Mouse (Mus musculus): ENCODE measurements around the gene Gli3. TPM values are rescaled to one million over a fixed set of nuclear protein-coding genes. Genes with fewer than 3 reads are reported as not detected.

Gli3 gene
- polyA plus RNA-seq, 1 experiment from 2014 or later: 13.6 TPM

- Histone ChIP-seq H3K27ac (ENCODE audit: low read length) (no peak overlapping the region), H3K36me3 (ENCODE audit: control insufficient read depth, insufficient read depth, low read length) (no peaks in the 10 kb centered on the region), H3K4me1 (replicated peaks; ENCODE audit: control insufficient read depth, insufficient read depth, low read length) (peaks cover 15% of the 10 kb centered on the region), H3K4me3 (ENCODE audit: low read length) (peak overlapping the region; percentile 95), H3K27me3 (ENCODE audit: control insufficient read depth, insufficient read depth, low read depth, low read length) (no peaks in the 10 kb centered on the region), H3K9me3 (ENCODE audit: control insufficient read depth, low read length) (no peaks in the 10 kb centered on the region), H3K9ac (ENCODE audit: low read length) (peak overlapping the region; percentile 95), H3K4me2 (ENCODE audit: low read depth, low read length) (peak overlapping the region; percentile 58)
- WGBS: 15% methylated on average over 7 of the region's 7 CpGs
- no peak for ATAC-seq (ENCODE audit: low read depth)
These were observed 1.1 kb upstream of the Gli3 start for GRCm38 (mm10) chr13:15461926-15462325.

GRCm38 (mm10) chr13:15463492-15464080 lies 551 bp downstream of the Gli3 start:
- peak overlapping the region; percentile 95 for H3K4me3 ChIP-seq (ENCODE audit: low read length)
- ATAC-seq (ENCODE audit: low read depth): peak; percentile 84
- no peaks in the 10 kb centered on the region for H3K36me3 ChIP-seq (ENCODE audit: control insufficient read depth, insufficient read depth, low read length)
- 0% methylated on average over 54 of the region's 70 CpGs for WGBS
- no peaks in the 10 kb centered on the region for H3K9me3 ChIP-seq (ENCODE audit: control insufficient read depth, low read length)
- H3K27me3 ChIP-seq (ENCODE audit: control insufficient read depth, insufficient read depth, low read depth, low read length): no peaks in the 10 kb centered on the region
- H3K9ac ChIP-seq (ENCODE audit: low read length): peak overlapping the region; percentile 95
- peaks cover 22% of the 10 kb centered on the region for H3K4me1 ChIP-seq (replicated peaks; ENCODE audit: control insufficient read depth, insufficient read depth, low read length)
- H3K4me2 ChIP-seq (ENCODE audit: low read depth, low read length): peak overlapping the region; percentile 58
- H3K27ac ChIP-seq (ENCODE audit: low read length): peak overlapping the region; percentile 98

GRCm38 (mm10) chr13:15464081-15464526 lies 1.1 kb downstream of the Gli3 start:
- H3K27ac ChIP-seq (ENCODE audit: low read length): peak overlapping the region; percentile 98
- H3K9ac ChIP-seq (ENCODE audit: low read length): peak overlapping the region; percentile 95
- no peaks in the 10 kb centered on the region for H3K27me3 ChIP-seq (ENCODE audit: control insufficient read depth, insufficient read depth, low read depth, low read length)
- peaks cover 22% of the 10 kb centered on the region for H3K4me1 ChIP-seq (replicated peaks; ENCODE audit: control insufficient read depth, insufficient read depth, low read length)
- peak overlapping the region; percentile 95 for H3K4me3 ChIP-seq (ENCODE audit: low read length)
- WGBS: 0% methylated on average over 35 of the region's 51 CpGs
- no peaks in the 10 kb centered on the region for H3K36me3 ChIP-seq (ENCODE audit: control insufficient read depth, insufficient read depth, low read length)
- H3K9me3 ChIP-seq (ENCODE audit: control insufficient read depth, low read length): no peaks in the 10 kb centered on the region
- peak overlapping the region; percentile 58 for H3K4me2 ChIP-seq (ENCODE audit: low read depth, low read length)
- ATAC-seq (ENCODE audit: low read depth): peak; percentile 21

GRCm38 (mm10) chr13:15464741-15465250 lies 1.8 kb downstream of the Gli3 start:
- Histone ChIP-seq H3K36me3 (ENCODE audit: control insufficient read depth, insufficient read depth, low read length) (no peaks in the 10 kb centered on the region), H3K27me3 (ENCODE audit: control insufficient read depth, insufficient read depth, low read depth, low read length) (no peaks in the 10 kb centered on the region), H3K27ac (ENCODE audit: low read length) (peak overlapping the region; percentile 98), H3K4me1 (replicated peaks; ENCODE audit: control insufficient read depth, insufficient read depth, low read length) (peaks cover 24% of the 10 kb centered on the region), H3K9ac (ENCODE audit: low read length) (peak overlapping the region; percentile 95), H3K4me2 (ENCODE audit: low read depth, low read length) (peak overlapping the region; percentile 58), H3K9me3 (ENCODE audit: control insufficient read depth, low read length) (no peaks in the 10 kb centered on the region), H3K4me3 (ENCODE audit: low read length) (peak overlapping the region; percentile 95)
- WGBS: under 1% methylated on average over 11 of the region's 11 CpGs
- peak; percentile 20 for ATAC-seq (ENCODE audit: low read depth)

DNA sequence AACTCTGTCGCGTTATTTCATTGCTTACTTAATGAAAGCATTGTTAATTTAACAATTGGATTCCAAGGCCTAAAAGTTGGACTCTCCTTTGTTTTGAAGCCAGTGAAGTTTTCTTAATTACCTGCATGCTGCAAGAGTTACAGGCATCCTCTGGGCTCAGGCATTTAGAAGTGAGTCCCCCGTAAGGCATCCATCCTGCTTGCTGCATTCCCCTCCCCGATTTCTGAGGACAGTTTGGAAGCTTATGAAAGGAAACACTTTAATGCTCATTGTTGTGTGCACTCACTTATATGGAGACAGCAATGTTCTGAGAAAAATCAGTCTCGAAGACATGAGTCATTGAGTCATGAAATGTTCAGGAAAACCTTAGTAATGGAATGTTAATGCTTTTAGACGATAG lies 3.5 kb downstream of the Gli3 start:
- peaks cover 27% of the 10 kb centered on the region for H3K4me1 ChIP-seq (replicated peaks; ENCODE audit: control insufficient read depth, insufficient read depth, low read length)

DNA sequence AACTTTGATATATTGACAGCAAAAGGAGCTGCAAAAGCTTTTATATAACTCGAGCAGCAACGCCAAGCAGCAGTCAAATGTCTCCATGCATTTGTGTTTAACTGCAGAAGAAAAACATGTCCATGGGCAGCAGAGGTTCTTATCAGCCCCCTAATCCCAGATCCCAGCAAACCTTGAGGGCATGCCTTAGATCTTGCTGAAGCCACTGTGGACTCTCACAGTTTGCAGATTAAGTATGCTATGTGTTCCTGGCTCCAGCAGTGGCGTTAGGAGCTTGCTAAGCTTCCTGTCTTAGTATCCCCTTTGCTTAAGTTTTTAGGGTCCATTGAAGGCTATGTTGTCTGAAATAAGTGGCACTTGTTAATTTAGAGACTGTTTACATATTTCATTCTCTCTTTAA lies 4.4 kb downstream of the Gli3 start:
- H3K27ac ChIP-seq (ENCODE audit: low read length): no peak overlapping the region
- H3K4me2 ChIP-seq (ENCODE audit: low read depth, low read length): no peak overlapping the region; the same call in 1 of the 2 replicates
- WGBS: 31% methylated on average over 3 of the region's 3 CpGs
- H3K27me3 ChIP-seq (ENCODE audit: control insufficient read depth, insufficient read depth, low read depth, low read length): no peaks in the 10 kb centered on the region
- H3K4me1 ChIP-seq (replicated peaks; ENCODE audit: control insufficient read depth, insufficient read depth, low read length): peaks cover 20% of the 10 kb centered on the region
- no peaks in the 10 kb centered on the region for H3K9me3 ChIP-seq (ENCODE audit: control insufficient read depth, low read length)
- no peak for ATAC-seq (ENCODE audit: low read depth)
- no peak overlapping the region for H3K4me3 ChIP-seq (ENCODE audit: low read length)
- no peaks in the 10 kb centered on the region for H3K36me3 ChIP-seq (ENCODE audit: control insufficient read depth, insufficient read depth, low read length)
- no peak overlapping the region for H3K9ac ChIP-seq (ENCODE audit: low read length)

More for the DNA sequence above, 3.5 kb downstream of the Gli3 start:
- H3K4me2 ChIP-seq (ENCODE audit: low read depth, low read length): peak overlapping the region; percentile 26; the same call in 1 of the 2 replicates
- no peak overlapping the region for H3K4me3 ChIP-seq (ENCODE audit: low read length)
- no peaks in the 10 kb centered on the region for H3K27me3 ChIP-seq (ENCODE audit: control insufficient read depth, insufficient read depth, low read depth, low read length)
- no peak for ATAC-seq (ENCODE audit: low read depth)
- 45% methylated on average over 6 of the region's 6 CpGs for whole genome bisulfite sequencing
- H3K27ac ChIP-seq (ENCODE audit: low read length): no peak overlapping the region
- H3K36me3 ChIP-seq (ENCODE audit: control insufficient read depth, insufficient read depth, low read length): no peaks in the 10 kb centered on the region
- H3K9me3 ChIP-seq (ENCODE audit: control insufficient read depth, low read length): no peaks in the 10 kb centered on the region
- H3K9ac ChIP-seq (ENCODE audit: low read length): no peak overlapping the region

DNA sequence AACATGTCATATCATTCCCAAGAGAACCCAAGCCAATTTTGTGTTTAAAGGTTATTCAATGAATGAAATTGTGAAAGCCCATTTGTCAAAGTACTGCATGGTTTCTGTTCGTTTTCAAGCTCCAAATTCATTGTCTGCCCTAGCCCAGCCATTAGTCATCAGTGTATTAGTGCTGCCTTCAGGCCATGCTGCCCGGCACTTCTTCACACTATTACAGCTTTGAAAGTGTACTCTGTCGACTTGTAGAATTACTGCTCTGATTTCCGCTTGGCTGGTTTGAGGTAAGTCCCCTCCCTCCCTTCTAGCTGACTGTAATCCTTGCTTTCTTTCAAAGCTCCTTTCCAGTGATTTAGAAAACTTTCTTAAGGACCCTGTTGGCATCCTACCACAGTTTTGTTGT lies 5.4 kb downstream of the Gli3 start:
- 36% methylated on average over 4 of the region's 4 CpGs for WGBS
- Histone ChIP-seq H3K4me2 (ENCODE audit: low read depth, low read length) (no peak overlapping the region), H3K4me3 (ENCODE audit: low read length) (no peak overlapping the region)

DNA sequence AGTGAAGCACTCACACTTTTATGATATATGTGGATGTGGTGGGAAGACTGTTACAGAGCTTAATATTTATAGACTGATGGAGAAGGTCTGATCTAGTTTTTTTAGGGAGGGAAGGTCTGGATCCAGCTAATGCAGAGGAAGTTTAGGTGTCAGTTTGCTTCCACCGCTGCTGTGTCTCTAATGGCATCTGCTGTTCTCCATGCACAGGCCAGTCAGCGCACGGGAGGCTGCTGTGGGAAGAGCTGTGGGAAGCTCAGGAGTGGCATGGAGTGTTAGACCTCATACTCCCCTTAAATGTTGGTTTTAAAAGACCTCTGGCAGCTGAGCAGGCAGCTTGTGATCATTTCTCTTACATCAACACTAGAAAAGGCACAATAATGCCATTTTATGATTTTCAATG lies 7.0 kb downstream of the Gli3 start:
- Histone ChIP-seq H3K9ac (ENCODE audit: low read length) (no peak overlapping the region), H3K27ac (ENCODE audit: low read length) (no peak overlapping the region), H3K36me3 (ENCODE audit: control insufficient read depth, insufficient read depth, low read length) (no peaks in the 10 kb centered on the region), H3K9me3 (ENCODE audit: control insufficient read depth, low read length) (no peaks in the 10 kb centered on the region), H3K4me3 (ENCODE audit: low read length) (no peak overlapping the region), H3K4me1 (replicated peaks; ENCODE audit: control insufficient read depth, insufficient read depth, low read length) (peaks cover 34% of the 10 kb centered on the region), H3K27me3 (ENCODE audit: control insufficient read depth, insufficient read depth, low read depth, low read length) (no peaks in the 10 kb centered on the region), H3K4me2 (ENCODE audit: low read depth, low read length) (no peak overlapping the region)
- WGBS: 69% methylated on average over 3 of the region's 3 CpGs
- no peak for ATAC-seq (ENCODE audit: low read depth)

More for the DNA sequence above, 5.4 kb downstream of the Gli3 start:
- no peak overlapping the region for H3K27ac ChIP-seq (ENCODE audit: low read length)
- H3K9me3 ChIP-seq (ENCODE audit: control insufficient read depth, low read length): no peaks in the 10 kb centered on the region
- H3K9ac ChIP-seq (ENCODE audit: low read length): no peak overlapping the region
- no peaks in the 10 kb centered on the region for H3K27me3 ChIP-seq (ENCODE audit: control insufficient read depth, insufficient read depth, low read depth, low read length)
- ATAC-seq (ENCODE audit: low read depth): no peak
- H3K4me1 ChIP-seq (replicated peaks; ENCODE audit: control insufficient read depth, insufficient read depth, low read length): peaks cover 25% of the 10 kb centered on the region
- no peaks in the 10 kb centered on the region for H3K36me3 ChIP-seq (ENCODE audit: control insufficient read depth, insufficient read depth, low read length)

GRCm38 (mm10) chr13:15472712-15473111 lies 9.7 kb downstream of the Gli3 start:
- no peak overlapping the region for H3K9ac ChIP-seq (ENCODE audit: low read length)
- WGBS: 58% methylated on average over 3 of the region's 3 CpGs
- no peaks in the 10 kb centered on the region for H3K27me3 ChIP-seq (ENCODE audit: control insufficient read depth, insufficient read depth, low read depth, low read length)
- H3K4me2 ChIP-seq (ENCODE audit: low read depth, low read length): no peak overlapping the region
- no peak overlapping the region for H3K4me3 ChIP-seq (ENCODE audit: low read length)
- H3K9me3 ChIP-seq (ENCODE audit: control insufficient read depth, low read length): no peaks in the 10 kb centered on the region
- H3K4me1 ChIP-seq (replicated peaks; ENCODE audit: control insufficient read depth, insufficient read depth, low read length): peaks cover 21% of the 10 kb centered on the region
- no peak overlapping the region for H3K27ac ChIP-seq (ENCODE audit: low read length)
- H3K36me3 ChIP-seq (ENCODE audit: control insufficient read depth, insufficient read depth, low read length): no peaks in the 10 kb centered on the region
- ATAC-seq (ENCODE audit: low read depth): no peak
